Mouse (Mus musculus) mammary gland, adult 2 months (tissue): ENCODE data around the gene Magea2. TPM values are rescaled to one million over a fixed set of nuclear protein-coding genes. Genes with fewer than 3 reads are reported as not detected.

ENCODE experiments used
- polyA plus RNA-seq: library from polyadenylated mRNA; depleted of rRNA; stranded (reverse); fragments of >200 nt; gene quantifications from 2 replicates; pipeline ENCODE4 v1.2.3, GENCODE M21; 2012; ENCODE audit warnings: low replicate concordance; rRNA removed

Magea2 gene
- polyA plus RNA-seq: not detected in 2 replicates

DNA sequence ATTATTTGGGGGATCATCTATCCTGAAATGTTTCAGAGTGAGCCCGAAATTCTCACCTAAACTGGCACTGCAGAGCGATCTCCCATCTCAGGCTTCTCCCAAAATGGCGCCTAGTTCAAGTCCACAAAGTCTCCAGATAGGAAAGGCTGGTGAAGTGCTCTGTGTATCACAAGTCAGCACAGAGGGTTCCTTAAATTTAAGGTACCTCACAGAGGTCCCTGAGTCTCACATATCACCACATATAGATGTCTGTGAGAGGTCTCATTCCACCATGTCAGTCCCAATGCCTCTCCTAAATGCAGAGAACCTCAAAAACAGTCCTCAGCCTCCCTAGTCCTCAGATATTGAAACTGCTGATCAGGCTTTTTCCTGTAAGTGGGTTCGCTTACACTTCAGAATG lies at the start of gene Magea2:
Gene Magea2 (minus strand): TSS at position 101 of the 400 bp plus-strand sequence.

GRCm38 (mm10) chrX:155128312-155128711 lies 34.8 kb upstream of the Magea2 start, which contains the start of gene Cldn34b2:
Cldn34b2 (minus strand) TSS chrX:155128412.

DNA sequence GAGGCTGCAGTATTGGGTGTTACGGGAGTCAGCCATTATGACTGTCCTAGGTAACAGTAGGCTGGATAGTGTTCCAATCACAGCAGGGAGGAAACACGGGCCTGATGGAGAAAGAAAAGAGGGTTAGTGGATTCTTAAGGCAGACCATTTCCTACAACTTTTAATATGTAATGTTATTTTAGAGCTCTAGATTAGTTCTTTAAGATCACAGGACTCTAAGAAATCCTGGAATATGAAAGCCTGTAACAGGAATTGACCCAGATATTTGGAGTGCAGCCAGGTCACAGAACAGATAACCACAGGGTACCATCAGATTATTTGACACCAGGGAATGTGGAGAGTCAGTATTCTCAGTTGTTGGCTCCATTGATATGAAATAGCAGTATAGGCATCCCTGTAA lies 3.8 kb downstream of the Magea2 start, which contains the start of gene Magea1:
Gene Magea1 (minus strand): TSS at position 101 of the 400 bp plus-strand sequence.

DNA sequence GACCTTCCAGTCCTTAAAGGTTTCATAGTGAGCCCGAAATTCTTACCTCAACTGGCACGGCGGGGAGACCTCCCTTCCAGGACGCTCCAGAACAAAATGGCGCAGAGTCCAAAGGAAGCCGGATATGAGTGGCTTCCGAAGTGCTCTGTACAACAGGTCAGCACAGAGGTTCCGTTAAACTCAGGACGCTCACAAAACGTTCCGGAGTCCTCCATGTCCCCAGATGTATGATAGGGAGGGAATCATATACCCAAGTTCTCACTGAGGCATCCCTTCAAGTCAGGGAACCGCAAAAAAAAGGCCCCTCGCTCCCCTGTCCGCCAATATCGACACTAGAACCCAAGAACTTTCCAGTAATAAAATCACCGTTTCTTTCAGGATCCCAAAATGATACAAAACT lies 30.4 kb downstream of the Magea2 start, which contains the start of gene Magea5:
Gene Magea5 (minus strand): TSS at position 101 of the 400 bp plus-strand sequence.

DNA sequence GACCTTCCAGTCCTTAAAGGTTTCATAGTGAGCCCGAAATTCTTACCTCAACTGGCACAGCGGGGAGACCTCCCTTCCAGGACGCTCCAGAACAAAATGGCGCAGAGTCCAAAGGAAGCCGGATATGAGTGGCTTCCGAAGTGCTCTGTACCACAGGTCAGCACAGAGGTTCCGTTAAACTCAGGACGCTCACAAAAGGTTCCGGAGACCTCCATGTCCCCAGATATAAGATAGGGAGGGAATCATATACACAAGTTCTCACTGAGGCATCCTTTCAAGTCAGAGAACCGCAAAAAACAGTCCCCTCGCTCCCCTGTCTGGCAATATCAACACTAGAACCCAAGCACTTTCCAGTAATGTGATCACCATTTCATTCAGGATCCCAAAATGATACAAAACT lies 97.7 kb downstream of the Magea2 start, which contains the start of gene Magea8:
Gene Magea8 (minus strand): TSS at position 101 of the 400 bp plus-strand sequence.

Other genes with a start within 250 kb of the Magea2 start
- gene Cldn34b1, start 203.4 kb downstream of the Magea2 start, polyA plus RNA-seq: not detected in 2 replicates
- gene Magea6, start 157.7 kb downstream of the Magea2 start, polyA plus RNA-seq: not detected in 2 replicates
- not detected in 2 replicates for gene Magea3, start 144.2 kb downstream of the Magea2 start, polyA plus RNA-seq
- not detected in 2 replicates for gene Magea8, start 97.8 kb downstream of the Magea2 start, polyA plus RNA-seq
- not detected in 2 replicates for gene Magea5, start 30.5 kb downstream of the Magea2 start, polyA plus RNA-seq
- not detected in 2 replicates for gene Magea1, start 3.9 kb downstream of the Magea2 start, polyA plus RNA-seq
- not detected in 2 replicates for gene Cldn34b2, start 34.7 kb upstream of the Magea2 start, polyA plus RNA-seq
- gene Sat1, start 122.8 kb upstream of the Magea2 start, polyA plus RNA-seq: 17.6 and 51.3 TPM in 2 replicates
- gene Acot9, start 168.8 kb upstream of the Magea2 start, polyA plus RNA-seq: 10.8 and 24.0 TPM in 2 replicates
- 37.0 and 55.4 TPM in 2 replicates for gene Prdx4, start 247.1 kb upstream of the Magea2 start, polyA plus RNA-seq